Mouse (Mus musculus): ENCODE results near the gene Krtap9-3. TPM values are rescaled to one million over a fixed set of nuclear protein-coding genes. Genes with fewer than 3 reads are reported as not detected.

The Krtap9-3 gene
- polyA plus RNA-seq, 1 experiment from 2014 or later = not detected

DNA sequence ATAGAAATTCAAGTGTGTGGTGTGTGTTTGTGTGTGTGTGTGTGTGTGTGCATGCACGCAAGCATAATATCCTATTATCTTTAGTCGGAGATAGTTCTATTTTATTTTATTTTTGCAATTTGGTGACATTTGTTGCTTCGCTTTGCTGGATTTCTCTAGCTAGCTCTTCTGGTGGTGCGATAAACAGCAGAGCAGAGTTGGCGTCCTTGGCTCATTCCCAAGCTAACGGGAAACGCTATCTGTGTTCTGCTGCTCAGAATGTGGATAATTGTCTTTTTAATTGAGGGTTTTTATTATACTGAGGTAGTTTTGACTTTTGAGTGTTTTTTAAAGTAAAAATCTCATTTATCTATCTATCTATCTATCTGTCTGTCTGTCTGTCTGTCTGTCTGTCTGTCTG, 12.8 kb downstream of the Krtap9-3 start:
- WGBS = 94% methylated on average over 7 of the region's 7 CpGs
- Histone ChIP-seq H3K4me2 (ENCODE audit: low read depth, low read length) (no peak overlapping the region), H3K27ac (replicated peaks; ENCODE audit: low read depth, low read length) (no peak overlapping the region), H3K9me3 (replicated peaks; ENCODE audit: control insufficient read depth, low read length) (no peaks in the 10 kb centered on the region), H3K27me3 (ENCODE audit: control insufficient read depth, insufficient read depth, low read length) (no peaks in the 10 kb centered on the region), H3K9ac (replicated peaks; ENCODE audit: low read length) (no peak overlapping the region), H3K4me3 (ENCODE audit: low read depth, low read length) (no peak overlapping the region), H3K36me3 (replicated peaks; ENCODE audit: control insufficient read depth, insufficient read depth, low read depth, low read length) (no peaks in the 10 kb centered on the region), H3K4me1 (ENCODE audit: control insufficient read depth, insufficient read depth, low read length) (no peaks in the 10 kb centered on the region)
- no peak for DNase-seq (ENCODE audit: low spot score)
- no peak for ATAC-seq (replicated peaks; ENCODE audit: insufficient number of reproducible peaks, low FRiP score, low TSS enrichment, low read depth)

DNA sequence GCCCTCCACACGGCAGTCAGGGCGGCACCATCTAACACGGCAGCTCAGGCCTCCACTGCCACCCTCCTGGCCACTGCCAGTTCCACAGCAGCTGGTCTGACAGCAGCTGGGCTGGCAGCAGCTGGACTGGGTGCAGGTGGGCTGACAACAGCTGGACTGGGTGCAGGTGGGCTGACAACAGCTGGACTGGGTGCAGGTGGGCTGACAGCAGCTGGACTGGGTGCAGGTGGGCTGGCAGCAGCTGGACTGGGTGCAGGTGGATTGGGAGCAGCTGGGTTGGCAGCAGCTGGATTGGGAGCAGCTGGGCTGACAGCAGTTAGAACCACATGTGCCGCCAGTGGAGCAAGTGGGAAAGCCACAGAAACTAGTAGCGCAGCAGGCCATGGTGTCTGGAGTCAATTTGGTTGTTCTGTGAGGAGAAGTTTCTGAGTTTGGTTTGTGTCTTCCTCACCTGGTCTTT, 14.6 kb downstream of the Krtap9-3 start, which contains the start of gene Krtap1-4:
Gene Krtap1-4 (minus strand): TSS at position 410 of the 460 bp plus-strand sequence.
- no peaks in the 10 kb centered on the region for H3K9me3 ChIP-seq (replicated peaks; ENCODE audit: control insufficient read depth, low read length)
- no peak within 1 kb of the TSS for H3K4me3 ChIP-seq (ENCODE audit: low read depth, low read length)
- DNase-seq (ENCODE audit: low spot score) (no peak), ATAC-seq (replicated peaks; ENCODE audit: insufficient number of reproducible peaks, low FRiP score, low TSS enrichment, low read depth) (no peak)
- WGBS = 73% methylated on average over 5 of the region's 5 CpGs
- no peaks in the 10 kb centered on the region for H3K4me1 ChIP-seq (ENCODE audit: control insufficient read depth, insufficient read depth, low read length)
- no peaks in the 10 kb centered on the region for H3K27me3 ChIP-seq (ENCODE audit: control insufficient read depth, insufficient read depth, low read length)
- no peak within 1 kb of the TSS for H3K9ac ChIP-seq (replicated peaks; ENCODE audit: low read length)
- no peak within 1 kb of the TSS for H3K4me2 ChIP-seq (ENCODE audit: low read depth, low read length)
- no peak within 1 kb of the TSS for H3K27ac ChIP-seq (replicated peaks; ENCODE audit: low read depth, low read length)
- no peaks in the 10 kb centered on the region for H3K36me3 ChIP-seq (replicated peaks; ENCODE audit: control insufficient read depth, insufficient read depth, low read depth, low read length)

DNA sequence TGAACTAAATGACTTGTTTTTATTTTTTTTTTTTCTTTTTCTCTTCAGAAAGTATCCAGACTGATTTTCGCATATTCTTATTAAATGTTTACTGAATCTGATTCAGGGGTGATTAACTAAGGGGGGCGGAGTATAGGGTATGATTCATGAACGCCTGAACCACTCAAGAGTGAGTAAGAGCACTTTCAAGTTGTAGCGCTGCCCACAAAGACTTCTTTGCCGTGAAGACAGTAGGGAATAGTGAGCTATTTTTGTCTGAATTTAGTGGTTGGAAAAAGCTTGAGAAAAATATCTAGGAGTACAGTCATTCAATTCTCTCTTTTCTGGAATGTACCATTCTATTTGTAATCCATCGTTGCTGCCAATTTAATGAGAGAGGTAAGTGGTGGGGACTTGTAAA, 16.3 kb downstream of the Krtap9-3 start:
- 82% methylated on average over 6 of the region's 6 CpGs for WGBS
- no peaks in the 10 kb centered on the region for H3K4me1 ChIP-seq (ENCODE audit: control insufficient read depth, insufficient read depth, low read length)
- no peak overlapping the region for H3K9ac ChIP-seq (replicated peaks; ENCODE audit: low read length)
- no peak overlapping the region for H3K4me3 ChIP-seq (ENCODE audit: low read depth, low read length)
- H3K27me3 ChIP-seq (ENCODE audit: control insufficient read depth, insufficient read depth, low read length) = no peaks in the 10 kb centered on the region
- H3K9me3 ChIP-seq (replicated peaks; ENCODE audit: control insufficient read depth, low read length) = no peaks in the 10 kb centered on the region
- H3K27ac ChIP-seq (replicated peaks; ENCODE audit: low read depth, low read length) = no peak overlapping the region
- no peaks in the 10 kb centered on the region for H3K36me3 ChIP-seq (replicated peaks; ENCODE audit: control insufficient read depth, insufficient read depth, low read depth, low read length)
- DNase-seq (ENCODE audit: low spot score) (no peak), ATAC-seq (replicated peaks; ENCODE audit: insufficient number of reproducible peaks, low FRiP score, low TSS enrichment, low read depth) (no peak)
- no peak overlapping the region for H3K4me2 ChIP-seq (ENCODE audit: low read depth, low read length)

DNA sequence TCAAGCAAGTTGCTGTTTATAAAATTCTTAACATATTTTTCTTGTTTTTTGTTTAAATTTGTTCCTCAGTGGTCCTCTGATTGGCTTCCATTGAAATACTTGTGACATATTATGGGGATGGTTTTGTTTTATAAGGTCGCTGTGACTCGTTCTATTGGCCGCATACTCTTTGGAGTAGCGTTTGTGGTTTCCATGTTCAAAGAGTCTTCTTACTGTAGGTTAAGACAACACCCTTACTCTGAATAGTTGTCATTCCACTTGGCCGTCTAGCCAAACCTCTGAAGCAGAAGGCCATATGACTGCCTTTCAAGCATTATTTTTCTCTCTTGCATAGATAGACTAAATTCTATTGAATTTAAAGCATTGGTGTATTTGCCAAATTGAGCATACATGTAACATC, 16.9 kb downstream of the Krtap9-3 start:
- no peaks in the 10 kb centered on the region for H3K4me1 ChIP-seq (ENCODE audit: control insufficient read depth, insufficient read depth, low read length)
- H3K4me2 ChIP-seq (ENCODE audit: low read depth, low read length) = no peak overlapping the region
- H3K27ac ChIP-seq (replicated peaks; ENCODE audit: low read depth, low read length) = no peak overlapping the region
- no peak overlapping the region for H3K9ac ChIP-seq (replicated peaks; ENCODE audit: low read length)
- no peaks in the 10 kb centered on the region for H3K27me3 ChIP-seq (ENCODE audit: control insufficient read depth, insufficient read depth, low read length)
- no peak for ATAC-seq (replicated peaks; ENCODE audit: insufficient number of reproducible peaks, low FRiP score, low TSS enrichment, low read depth)
- H3K9me3 ChIP-seq (replicated peaks; ENCODE audit: control insufficient read depth, low read length) = no peaks in the 10 kb centered on the region
- DNase-seq (ENCODE audit: low spot score) = no peak
- no peaks in the 10 kb centered on the region for H3K36me3 ChIP-seq (replicated peaks; ENCODE audit: control insufficient read depth, insufficient read depth, low read depth, low read length)
- WGBS = 87% methylated on average over 5 of the region's 5 CpGs
- no peak overlapping the region for H3K4me3 ChIP-seq (ENCODE audit: low read depth, low read length)

DNA sequence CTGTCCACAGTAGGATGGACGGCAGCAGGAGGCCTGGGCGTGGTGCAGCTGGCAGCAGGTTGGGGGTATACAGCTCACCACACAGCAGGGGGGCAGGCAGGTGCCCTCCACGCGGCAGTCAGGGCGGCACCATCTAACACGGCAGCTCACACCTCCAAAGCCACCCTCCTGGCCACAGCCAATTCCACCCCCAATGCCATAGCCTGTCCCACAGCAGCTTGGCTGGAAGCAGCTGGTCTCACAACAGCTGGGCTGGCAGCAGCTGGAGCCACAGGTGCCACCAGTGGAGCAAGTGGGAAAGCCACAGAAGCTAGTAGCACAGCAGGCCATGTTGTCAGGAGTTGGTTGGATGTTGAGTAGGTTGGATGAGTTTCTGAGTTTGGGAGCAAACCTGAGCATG, 17.3 kb downstream of the Krtap9-3 start, which contains the start of gene Krtap1-5:
Gene Krtap1-5 (minus strand): TSS at position 381 of the 400 bp plus-strand sequence.
- Histone ChIP-seq H3K4me2 (ENCODE audit: low read depth, low read length) (no peak within 1 kb of the TSS), H3K27ac (replicated peaks; ENCODE audit: low read depth, low read length) (no peak within 1 kb of the TSS), H3K27me3 (ENCODE audit: control insufficient read depth, insufficient read depth, low read length) (no peaks in the 10 kb centered on the region), H3K9me3 (replicated peaks; ENCODE audit: control insufficient read depth, low read length) (no peaks in the 10 kb centered on the region), H3K36me3 (replicated peaks; ENCODE audit: control insufficient read depth, insufficient read depth, low read depth, low read length) (no peaks in the 10 kb centered on the region), H3K4me3 (ENCODE audit: low read depth, low read length) (no peak within 1 kb of the TSS), H3K4me1 (ENCODE audit: control insufficient read depth, insufficient read depth, low read length) (no peaks in the 10 kb centered on the region), H3K9ac (replicated peaks; ENCODE audit: low read length) (no peak within 1 kb of the TSS)
- DNase-seq (ENCODE audit: low spot score) = no peak
- no peak for ATAC-seq (replicated peaks; ENCODE audit: insufficient number of reproducible peaks, low FRiP score, low TSS enrichment, low read depth)
- WGBS = 89% methylated on average over 6 of the region's 6 CpGs

DNA sequence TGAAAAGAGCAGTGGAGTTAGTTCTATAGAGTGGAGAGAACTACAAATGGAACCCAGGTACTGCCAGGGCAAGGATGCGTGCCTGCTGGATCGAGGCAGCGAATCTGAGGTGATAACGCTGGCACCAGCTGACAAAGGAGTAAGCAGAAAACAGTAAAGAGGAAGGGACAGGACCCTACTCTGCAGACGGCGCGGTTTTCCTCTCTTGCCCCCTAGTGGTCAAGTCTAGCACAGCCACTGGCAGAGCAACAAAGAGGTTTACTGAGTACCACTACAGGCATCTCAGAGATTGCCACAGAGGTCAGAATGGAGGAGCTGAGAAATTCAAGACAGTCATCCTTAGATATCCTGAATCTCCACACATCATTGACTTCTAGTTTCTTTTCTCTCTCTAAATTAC, 23.8 kb downstream of the Krtap9-3 start:
- Histone ChIP-seq H3K4me2 (ENCODE audit: low read depth, low read length) (no peak overlapping the region), H3K4me1 (ENCODE audit: control insufficient read depth, insufficient read depth, low read length) (no peaks in the 10 kb centered on the region), H3K27me3 (ENCODE audit: control insufficient read depth, insufficient read depth, low read length) (no peaks in the 10 kb centered on the region), H3K9ac (replicated peaks; ENCODE audit: low read length) (0 out of 2 replicates have a peak overlapping the region, but pooled peaks have one; percentile 6), H3K36me3 (replicated peaks; ENCODE audit: control insufficient read depth, insufficient read depth, low read depth, low read length) (no peaks in the 10 kb centered on the region), H3K9me3 (replicated peaks; ENCODE audit: control insufficient read depth, low read length) (no peaks in the 10 kb centered on the region), H3K4me3 (ENCODE audit: low read depth, low read length) (no peak overlapping the region), H3K27ac (replicated peaks; ENCODE audit: low read depth, low read length) (no peak overlapping the region)
- DNase-seq (ENCODE audit: low spot score) (peak; percentile 89), ATAC-seq (replicated peaks; ENCODE audit: insufficient number of reproducible peaks, low FRiP score, low TSS enrichment, low read depth) (peak; percentile 65; the same call in 1 of the 2 replicates)
- 6% methylated on average over 7 of the region's 7 CpGs for WGBS

DNA sequence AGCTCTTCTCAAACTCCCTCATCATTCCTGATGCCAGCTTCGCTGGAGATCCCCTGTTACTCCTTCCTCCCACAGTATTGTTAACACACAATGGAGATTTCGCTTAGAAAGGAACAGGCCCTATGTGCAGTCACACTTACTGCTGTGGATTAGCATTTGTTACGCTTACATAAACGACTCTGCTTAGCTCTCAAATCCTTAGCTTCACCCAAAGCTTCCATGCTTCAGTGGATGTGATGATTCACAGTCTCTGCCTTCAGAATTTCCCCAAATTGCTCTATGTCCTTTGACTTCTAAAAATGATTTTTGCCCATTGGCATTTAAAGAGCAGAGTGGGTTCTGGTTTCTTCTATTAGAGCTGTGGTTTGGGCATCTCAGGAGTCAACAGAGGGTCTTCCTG, 24.7 kb downstream of the Krtap9-3 start:
- no peak for ATAC-seq (replicated peaks; ENCODE audit: insufficient number of reproducible peaks, low FRiP score, low TSS enrichment, low read depth)
- Histone ChIP-seq H3K4me1 (ENCODE audit: control insufficient read depth, insufficient read depth, low read length) (no peaks in the 10 kb centered on the region), H3K27ac (replicated peaks; ENCODE audit: low read depth, low read length) (no peak overlapping the region), H3K27me3 (ENCODE audit: control insufficient read depth, insufficient read depth, low read length) (no peaks in the 10 kb centered on the region), H3K4me2 (ENCODE audit: low read depth, low read length) (no peak overlapping the region), H3K9me3 (replicated peaks; ENCODE audit: control insufficient read depth, low read length) (no peaks in the 10 kb centered on the region), H3K36me3 (replicated peaks; ENCODE audit: control insufficient read depth, insufficient read depth, low read depth, low read length) (no peaks in the 10 kb centered on the region), H3K4me3 (ENCODE audit: low read depth, low read length) (no peak overlapping the region), H3K9ac (replicated peaks; ENCODE audit: low read length) (no peak overlapping the region)
- 54% methylated on average over 4 of the region's 4 CpGs for WGBS
- no peak for DNase-seq (ENCODE audit: low spot score)

DNA sequence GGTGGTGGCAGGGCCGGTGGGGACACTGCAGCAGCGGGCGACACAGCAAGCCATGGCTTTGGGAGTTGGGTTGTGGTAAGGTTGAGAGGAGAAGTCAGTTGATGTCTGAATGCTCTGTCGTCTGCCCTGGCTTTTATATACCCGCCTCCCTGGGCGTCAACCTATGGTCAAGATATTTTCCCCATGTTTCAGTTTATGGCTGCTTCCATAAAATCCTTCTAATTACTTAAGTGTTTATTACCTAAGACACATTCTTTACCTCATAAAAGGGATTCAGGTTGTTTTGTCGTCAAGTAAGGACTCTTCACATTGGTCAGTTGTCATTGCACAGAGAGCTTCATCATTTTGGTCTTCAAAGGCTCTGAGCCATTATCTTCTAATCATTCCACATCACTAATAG, 31.4 kb downstream of the Krtap9-3 start, which contains the start of gene Krtap3-1:
Gene Krtap3-1 (minus strand): TSS at position 101 of the 400 bp plus-strand sequence.
- Histone ChIP-seq H3K4me1 (ENCODE audit: control insufficient read depth, insufficient read depth, low read length) (no peaks in the 10 kb centered on the region), H3K36me3 (replicated peaks; ENCODE audit: control insufficient read depth, insufficient read depth, low read depth, low read length) (no peaks in the 10 kb centered on the region), H3K27ac (replicated peaks; ENCODE audit: low read depth, low read length) (no peak within 1 kb of the TSS), H3K4me3 (ENCODE audit: low read depth, low read length) (no peak within 1 kb of the TSS), H3K4me2 (ENCODE audit: low read depth, low read length) (no peak within 1 kb of the TSS), H3K9ac (replicated peaks; ENCODE audit: low read length) (no peak within 1 kb of the TSS), H3K9me3 (replicated peaks; ENCODE audit: control insufficient read depth, low read length) (no peaks in the 10 kb centered on the region), H3K27me3 (ENCODE audit: control insufficient read depth, insufficient read depth, low read length) (no peaks in the 10 kb centered on the region)
- no peak for DNase-seq (ENCODE audit: low spot score)
- WGBS = 91% methylated on average over 7 of the region's 7 CpGs
- ATAC-seq (replicated peaks; ENCODE audit: insufficient number of reproducible peaks, low FRiP score, low TSS enrichment, low read depth) = no peak

Data from embryonic facial prominence, embryonic 11.5 days (tissue).